Mouse (Mus musculus): ENCODE measurements at regions not wholly inside any gene's neighbourhood (a gene's known extent, or its start where the extent isn't known, plus 50 kb on each side); places are given as distances from the start of the nearest gene placed in this dataset.

GRCm38 (mm10) chr13:52337936-52338335, 193.1 kb downstream of the Diras2 start:
- no peak for TF ChIP-seq CTCF (IDR thresholded peaks at IDR 0.05; ENCODE audit: low read depth)
- no peak for TF ChIP-seq EP300 (optimal IDR thresholded peaks at IDR 0.05)
